Mouse (Mus musculus): ENCODE measurements at regions not wholly inside any gene's neighbourhood (a gene's known extent, or its start where the extent isn't known, plus 50 kb on each side); places are given as distances from the start of the nearest gene placed in this dataset.

- Histone ChIP-seq H3K4me3 (ENCODE audit: insufficient read depth in 1 of 2, low read depth in 2 of 2, low read length in 2 of 2) (no peak overlapping the region), H3K9me3 (ENCODE audit: control insufficient read depth, low read length) (no peaks in the 10 kb centered on the region), H3K4me2 (ENCODE audit: low read depth) (no peak overlapping the region), H3K36me3 (replicated peaks; ENCODE audit: control insufficient read depth, insufficient read depth, low read depth) (no peaks in the 10 kb centered on the region), H3K27me3 (ENCODE audit: control insufficient read depth, insufficient read depth, low read length) (no peaks in the 10 kb centered on the region), H3K9ac (replicated peaks) (no peak overlapping the region), H3K4me1 (replicated peaks; ENCODE audit: control insufficient read depth in 2 of 2, insufficient read depth in 2 of 2, low read length in 1 of 2) (no peaks in the 10 kb centered on the region), H3K27ac (no peak overlapping the region)
- DNase-seq (ENCODE audit: low read depth in 3 of 3, low spot score in 3 of 3) (peak in 2 of 3 experiments; percentile 1 to 2), ATAC-seq (ENCODE audit: insufficient read depth) (no peak)
- TF ChIP-seq EP300 (IDR thresholded peaks at IDR 0.05; ENCODE audit: low read depth) (no peak), CTCF (IDR thresholded peaks at IDR 0.05; ENCODE audit: low read depth) (peak; percentile 10; the same call in 1 of the 2 replicates)
- WGBS (ENCODE audit: insufficient replicate concordance) = 6% methylated on average over 5 of the region's 5 CpGs
Observed at GRCm38 (mm10) chr2:56025059-56025458, 589.3 kb downstream of the Kcnj3 start.

- TF ChIP-seq EP300 (IDR thresholded peaks at IDR 0.05; ENCODE audit: low read depth) (no peak), CTCF (IDR thresholded peaks at IDR 0.05; ENCODE audit: low read depth) (no peak)
- DNase-seq (ENCODE audit: low read depth in 3 of 3, low spot score in 3 of 3) (no peak), ATAC-seq (ENCODE audit: insufficient read depth) (no peak)
- H3K4me1 ChIP-seq (replicated peaks; ENCODE audit: control insufficient read depth in 2 of 2, insufficient read depth in 2 of 2, low read length in 1 of 2) = no peaks in the 10 kb centered on the region
- H3K4me2 ChIP-seq (ENCODE audit: low read depth) = no peak overlapping the region
- H3K9ac ChIP-seq (replicated peaks) = no peak overlapping the region
- no peak overlapping the region for H3K27ac ChIP-seq
- H3K9me3 ChIP-seq (ENCODE audit: control insufficient read depth, low read length) = no peaks in the 10 kb centered on the region
- no peaks in the 10 kb centered on the region for H3K27me3 ChIP-seq (ENCODE audit: control insufficient read depth, insufficient read depth, low read length)
- 49% methylated on average over 2 of the region's 2 CpGs for WGBS (ENCODE audit: insufficient replicate concordance)
- H3K4me3 ChIP-seq (ENCODE audit: insufficient read depth in 1 of 2, low read depth in 2 of 2, low read length in 2 of 2) = no peak overlapping the region
- H3K36me3 ChIP-seq (replicated peaks; ENCODE audit: control insufficient read depth, insufficient read depth, low read depth) = no peaks in the 10 kb centered on the region
Observed at GRCm38 (mm10) chr2:56028958-56029357, 593.2 kb downstream of the Kcnj3 start.
